Mouse (Mus musculus) B cell, adult 67 days (primary cell): ENCODE results near the gene Fyn. TPM values are rescaled to one million over a fixed set of nuclear protein-coding genes. Genes with fewer than 3 reads are reported as not detected.

Experiments
- total RNA-seq, 2 experiments: library from RNA; stranded (reverse); gene quantifications; 4 replicates each; pipeline ENCODE4 v1.2.4; 2023

Gene Fyn
- total RNA-seq, result 10 to 100 TPM; 52.8 to 60.1 TPM

GRCm38 (mm10) chr10:39368572-39369135, at the start of gene Fyn:
Gene Fyn, plus strand, starts transcription at chr10:39368855.

GRCm38 (mm10) chr10:39612633-39612988, 244.0 kb downstream of the Fyn start, which contains the start of gene Traf3ip2:
Gene Traf3ip2, plus strand, starts transcription at chr10:39612934.

Other genes with a start within 250 kb of the Fyn start
- under 1 TPM in 1 of 2 experiments, not detected in 1; 0.84 TPM for gene Fam229b, start 234.9 kb upstream of the Fyn start, total RNA-seq
- gene Tube1, start 234.9 kb upstream of the Fyn start, total RNA-seq, result 1 to 10 TPM; 6.1 to 6.9 TPM
- gene Ccn6, start 205.1 kb upstream of the Fyn start, total RNA-seq, result 1 to 10 TPM in 1 of 2 experiments, not detected in 1; 1.3 TPM
- 100 to 1,000 TPM; 112 to 127 TPM for gene Traf3ip2, start 244.1 kb downstream of the Fyn start, total RNA-seq